Mouse (Mus musculus) erythroblast, embryonic 14.5 days (primary cell): Measurements from ENCODE around the gene Celsr1. TPM values are rescaled to one million over a fixed set of nuclear protein-coding genes. Genes with fewer than 3 reads are reported as not detected.

Experiments
- H3K27me3 ChIP-seq: 2 replicates; pipeline ENCODE4 v1.6.1; 2012; ENCODE audit warnings: inconsistent platforms; ENCODE audit not compliant: control insufficient read depth
- H3K36me3 ChIP-seq: 2 replicates; pipeline ENCODE4 v1.6.1; 2012; ENCODE audit warnings: mild to moderate bottlenecking, inconsistent platforms; ENCODE audit not compliant: control insufficient read depth
- H3K4me1 ChIP-seq: 2 replicates; pipeline ENCODE4 v1.6.1; 2012; ENCODE audit warnings: inconsistent platforms; ENCODE audit not compliant: control insufficient read depth
- H3K4me3 ChIP-seq: replicated peaks from 2 replicates; pipeline ENCODE3; 2012; ENCODE audit warnings: moderate library complexity, mild to moderate bottlenecking, inconsistent platforms
- H3K9me3 ChIP-seq: 2 replicates; pipeline ENCODE4 v1.6.1; 2012; ENCODE audit warnings: low read length, inconsistent platforms, mixed read lengths; ENCODE audit not compliant: control insufficient read depth
- GATA1 ChIP-seq: IDR thresholded peaks from 2 replicates; pipeline ENCODE4 v1.6.1; 2012; ENCODE audit warnings: low read length, inconsistent platforms, mixed read lengths
- TAL1 ChIP-seq: IDR thresholded peaks from 3 replicates; pipeline ENCODE4 v1.6.1; 2012; ENCODE audit warnings: low read length, inconsistent platforms, mixed read lengths
- polyA plus RNA-seq: library from polyadenylated mRNA; stranded (reverse); fragments of >175 nt; gene quantifications from 2 replicates; pipeline ENCODE4 v1.2.3, GENCODE M21; 2012

The Celsr1 gene
- polyA plus RNA-seq, 1 experiment, result 0.01 TPM

DNA sequence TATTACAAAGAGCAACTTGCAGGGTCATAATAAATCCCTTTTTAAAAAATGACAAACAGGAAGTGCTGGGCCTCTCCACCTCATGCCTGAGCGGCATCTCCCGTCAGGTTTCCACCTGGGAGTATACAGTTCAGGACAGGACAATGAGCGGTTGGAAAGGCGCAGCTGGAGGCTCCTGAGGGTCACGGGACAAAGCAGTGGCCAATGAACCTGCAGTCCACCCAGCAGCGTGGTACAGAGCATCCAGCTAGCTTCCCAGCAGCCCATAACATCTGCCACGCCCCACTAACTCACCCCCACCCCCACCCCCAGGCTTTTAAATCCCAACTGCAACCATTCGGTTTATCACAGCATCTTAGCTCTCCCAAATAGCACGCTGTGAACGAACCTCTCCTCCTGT, 19.9 kb downstream of the Celsr1 start:
- Histone ChIP-seq H3K27me3 (no peaks in the 10 kb centered on the region), H3K4me1 (peaks cover 17% of the 10 kb centered on the region), H3K4me3 (no peak overlapping the region), H3K36me3 (no peaks in the 10 kb centered on the region), H3K9me3 (peaks cover 1% of the 10 kb centered on the region; the same call in 1 of the 2 replicates)
- no peak for TF ChIP-seq TAL1
- TF ChIP-seq GATA1, result no peak

GRCm38 (mm10) chr15:86013130-86013529, 20.4 kb downstream of the Celsr1 start:
- TF ChIP-seq GATA1, result no peak
- no peak for TF ChIP-seq TAL1
- H3K4me3 ChIP-seq, result no peak overlapping the region
- peaks cover 17% of the 10 kb centered on the region for H3K4me1 ChIP-seq

DNA sequence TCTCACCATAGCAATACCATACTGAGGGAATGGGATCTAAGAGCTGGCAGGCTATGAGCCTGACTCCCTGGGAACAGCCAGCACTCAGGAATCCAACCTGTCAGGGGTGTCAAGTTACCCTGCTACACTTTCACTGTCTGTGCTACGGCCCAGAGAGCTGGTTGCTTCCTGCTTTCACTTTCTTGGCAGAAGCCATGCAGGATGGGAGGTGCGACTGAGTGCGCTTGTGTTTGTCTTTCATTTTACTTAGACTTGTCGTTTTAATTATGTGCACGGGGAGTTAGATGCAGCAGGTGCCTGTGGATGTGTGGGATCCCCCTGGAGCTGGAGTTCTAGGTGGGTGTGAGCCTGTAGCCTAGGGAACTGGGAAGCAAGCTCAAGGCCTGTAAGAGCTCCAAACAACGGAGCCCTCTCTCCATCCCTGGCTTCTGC, 25.9 kb downstream of the Celsr1 start:
- Histone ChIP-seq H3K27me3 (no peaks in the 10 kb centered on the region), H3K4me1 (no peaks in the 10 kb centered on the region), H3K4me3 (no peak overlapping the region), H3K36me3 (no peaks in the 10 kb centered on the region), H3K9me3 (no peaks in the 10 kb centered on the region)
- no peak for TF ChIP-seq TAL1
- TF ChIP-seq GATA1, result no peak

More at GRCm38 (mm10) chr15:86013130-86013529, 20.4 kb downstream of the Celsr1 start:
- no peaks in the 10 kb centered on the region for H3K9me3 ChIP-seq
- H3K36me3 ChIP-seq, result no peaks in the 10 kb centered on the region
- H3K27me3 ChIP-seq, result no peaks in the 10 kb centered on the region

- Histone ChIP-seq H3K9me3 (no peaks in the 10 kb centered on the region), H3K4me1 (no peaks in the 10 kb centered on the region), H3K36me3 (no peaks in the 10 kb centered on the region), H3K27me3 (no peaks in the 10 kb centered on the region), H3K4me3 (no peak overlapping the region)
- no peak for TF ChIP-seq TAL1
- TF ChIP-seq GATA1, result no peak
These were observed 27.7 kb downstream of the Celsr1 start for GRCm38 (mm10) chr15:86005691-86006525.

- H3K27me3 ChIP-seq, result no peaks in the 10 kb centered on the region
- no peaks in the 10 kb centered on the region for H3K36me3 ChIP-seq
- TF ChIP-seq GATA1 (no peak), TAL1 (no peak)
- H3K4me3 ChIP-seq, result no peak overlapping the region
- H3K4me1 ChIP-seq, result no peaks in the 10 kb centered on the region
- H3K9me3 ChIP-seq, result no peaks in the 10 kb centered on the region
These were observed 29.5 kb downstream of the Celsr1 start for GRCm38 (mm10) chr15:86004048-86004447.

GRCm38 (mm10) chr15:86000706-86001292, 32.8 kb downstream of the Celsr1 start:
- Histone ChIP-seq H3K4me3 (no peak overlapping the region), H3K4me1 (no peaks in the 10 kb centered on the region), H3K27me3 (no peaks in the 10 kb centered on the region), H3K36me3 (no peaks in the 10 kb centered on the region), H3K9me3 (no peaks in the 10 kb centered on the region)
- TF ChIP-seq TAL1 (no peak), GATA1 (no peak)

GRCm38 (mm10) chr15:85998525-85999230, 34.9 kb downstream of the Celsr1 start:
- no peaks in the 10 kb centered on the region for H3K9me3 ChIP-seq
- no peaks in the 10 kb centered on the region for H3K4me1 ChIP-seq
- H3K36me3 ChIP-seq, result no peaks in the 10 kb centered on the region
- TF ChIP-seq TAL1 (no peak), GATA1 (no peak)
- no peak overlapping the region for H3K4me3 ChIP-seq
- no peaks in the 10 kb centered on the region for H3K27me3 ChIP-seq

DNA sequence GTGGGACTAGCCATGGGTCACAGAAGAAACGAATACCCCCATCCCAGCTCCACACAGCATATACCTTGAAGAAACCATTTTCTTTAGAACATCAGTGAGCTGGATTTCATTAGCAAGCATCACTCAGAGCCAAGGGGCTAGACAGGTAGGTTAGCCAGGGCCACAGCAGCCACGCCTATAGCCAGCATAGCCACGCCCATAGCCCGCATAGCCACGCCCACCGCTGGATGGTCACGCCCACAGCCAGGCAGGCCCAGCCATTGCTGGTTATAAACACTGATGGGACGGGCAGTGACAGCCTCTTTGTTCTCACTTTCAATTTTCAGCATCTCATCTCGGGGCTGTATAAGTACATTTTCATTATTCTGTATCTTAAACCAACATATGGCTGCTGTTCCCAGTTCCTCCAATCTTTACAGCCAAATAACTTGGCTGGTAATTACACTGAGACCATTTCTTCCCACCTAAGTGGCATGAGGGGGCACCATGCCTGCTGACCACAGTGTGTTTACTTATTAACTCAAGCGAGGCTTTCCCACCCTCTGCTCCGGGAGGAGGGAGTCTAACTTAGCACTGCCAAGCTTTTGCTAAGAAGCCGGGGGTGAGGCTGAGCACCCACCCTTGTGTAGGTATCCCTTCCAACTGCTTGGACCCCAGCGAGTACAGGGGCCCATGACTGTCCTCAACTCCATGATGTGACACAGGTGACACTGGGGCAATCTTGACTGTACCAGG, 37.4 kb downstream of the Celsr1 start:
- H3K4me1 ChIP-seq, result no peaks in the 10 kb centered on the region
- no peak for TF ChIP-seq TAL1
- TF ChIP-seq GATA1, result no peak
- H3K4me3 ChIP-seq, result no peak overlapping the region
- no peaks in the 10 kb centered on the region for H3K36me3 ChIP-seq
- H3K27me3 ChIP-seq, result no peaks in the 10 kb centered on the region
- no peaks in the 10 kb centered on the region for H3K9me3 ChIP-seq

DNA sequence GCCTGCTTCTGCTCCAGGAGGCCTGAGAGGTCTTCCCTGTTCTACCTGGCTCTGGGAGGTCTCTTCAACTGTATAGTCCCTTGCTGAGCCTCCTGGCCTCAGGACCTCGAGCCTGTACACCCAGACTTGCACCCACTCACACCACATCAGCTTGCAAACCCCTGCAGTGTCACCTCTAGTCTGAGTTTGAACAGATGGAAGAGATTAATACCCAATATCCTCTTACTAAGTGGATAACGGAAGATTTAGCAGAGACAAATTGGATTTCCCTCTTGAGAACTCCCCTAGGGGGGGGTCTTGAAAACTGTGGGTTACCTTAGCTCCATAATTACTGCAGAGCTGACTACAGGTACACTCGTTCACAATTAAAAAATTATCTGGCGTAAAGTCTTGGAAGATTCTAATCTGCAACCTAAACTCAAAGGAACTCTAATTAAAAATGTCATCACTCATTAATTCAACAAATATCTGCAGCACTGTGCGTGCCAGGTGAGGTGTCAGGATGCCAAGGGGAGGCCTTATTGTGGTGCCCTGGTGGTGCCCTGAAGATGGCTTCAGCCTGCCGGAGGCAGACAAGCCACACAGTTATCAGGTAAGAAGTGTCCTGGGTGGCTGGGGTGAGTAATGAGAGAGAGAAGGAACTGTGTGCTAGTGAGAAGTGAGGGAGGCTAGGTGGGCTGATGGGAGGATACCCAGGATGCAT, 38.5 kb downstream of the Celsr1 start:
- Histone ChIP-seq H3K4me1 (no peaks in the 10 kb centered on the region), H3K27me3 (no peaks in the 10 kb centered on the region)
- no peak for TF ChIP-seq GATA1
- TF ChIP-seq TAL1, result no peak

More for the DNA sequence above, 38.5 kb downstream of the Celsr1 start:
- no peaks in the 10 kb centered on the region for H3K9me3 ChIP-seq
- no peaks in the 10 kb centered on the region for H3K36me3 ChIP-seq
- no peak overlapping the region for H3K4me3 ChIP-seq
